Mouse (Mus musculus) neural tube, embryonic 14.5 days (tissue): ENCODE results near the gene Gm20388. TPM values are rescaled to one million over a fixed set of nuclear protein-coding genes. Genes with fewer than 3 reads are reported as not detected.

Experiments used
- ATAC-seq: fragments of 200-750 bp; cut with Nextera tagmentation; 2 replicates; pipeline ENCODE4 v1.8.0; 2017; ENCODE audit warnings: low read depth, mild to moderate bottlenecking, moderate TSS enrichment, moderate library complexity
- H3K27ac ChIP-seq: fragments of 300-500 bp; sonication (generic); 2 replicates; pipeline ENCODE4 v1.5.1; 2014; ENCODE audit warnings: low read depth, mild to moderate bottlenecking, control low read depth, low read length, moderate library complexity, mixed read lengths
- H3K27me3 ChIP-seq: fragments of 300-500 bp; sonication (generic); 2 replicates; pipeline ENCODE4 v1.6.1; 2014; ENCODE audit warnings: low read length; ENCODE audit not compliant: control insufficient read depth, insufficient read depth
- H3K36me3 ChIP-seq: fragments of 300-500 bp; sonication (generic); 2 replicates; pipeline ENCODE4 v1.6.1; 2014; ENCODE audit warnings: low read length, mixed read lengths; ENCODE audit not compliant: control insufficient read depth, insufficient read depth
- H3K4me1 ChIP-seq: fragments of 300-500 bp; sonication (generic); 2 replicates; pipeline ENCODE4 v1.6.1; 2014; ENCODE audit warnings: low read length; ENCODE audit not compliant: control insufficient read depth, insufficient read depth
- H3K4me2 ChIP-seq: fragments of 300-500 bp; sonication (generic); 2 replicates; pipeline ENCODE4 v1.6.1; 2014; ENCODE audit warnings: mild to moderate bottlenecking, low read depth, low read length, control low read depth
- H3K4me3 ChIP-seq: fragments of 300-500 bp; sonication (generic); 2 replicates; pipeline ENCODE4 v1.5.1; 2014; ENCODE audit warnings: low read depth, low read length, control low read depth, mixed read lengths
- H3K9ac ChIP-seq: fragments of 300-500 bp; sonication (generic); replicated peaks from 2 replicates; pipeline ENCODE4 v1.6.1; 2014; ENCODE audit warnings: low read depth, mild to moderate bottlenecking, control low read depth, low read length, mixed read lengths
- H3K9me3 ChIP-seq: fragments of 300-500 bp; sonication (generic); 2 replicates; pipeline ENCODE4 v1.6.1; 2016; ENCODE audit warnings: low read length; ENCODE audit not compliant: control insufficient read depth
- WGBS: fragments of 180-500 bp; shearing (Covaris S2); extraction: QIAGEN DNeasy Blood & Tissue Kit; methylation state at CpG from one replicate; pipeline ENCODE4 v1.1.7; 2014; 5-methylcytosine and 5-hydroxymethylcytosine counted together
- polyA plus RNA-seq: library from polyadenylated mRNA; unstranded; fragments of >200 nt; fragmentation: Nextera tagmentation; extraction: Ambion mirVana; gene quantifications from 2 replicates; pipeline ENCODE4 v1.2.1, GENCODE M21; 2014

The Gm20388 gene
- polyA plus RNA-seq, 1 experiment from 2014 or later: 10.3 TPM

DNA sequence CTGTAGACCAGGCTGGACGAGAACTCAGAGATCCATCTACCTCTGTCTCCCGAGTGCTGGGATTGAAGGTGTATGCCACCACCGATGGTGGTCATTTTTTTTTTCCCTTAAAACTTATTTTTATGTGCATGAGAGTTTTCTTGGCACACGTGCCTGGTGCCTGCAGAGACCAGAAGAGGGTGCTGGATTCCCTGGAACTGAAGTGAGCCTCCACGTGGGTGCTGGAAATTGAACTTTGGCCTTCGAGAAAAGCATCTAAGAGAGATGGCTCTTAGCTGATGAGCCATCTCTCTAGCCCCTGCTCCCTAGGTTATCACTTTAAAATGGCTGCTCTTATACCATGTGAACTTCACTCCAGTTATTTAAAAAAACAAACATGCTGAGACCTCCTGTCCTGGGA lies 163.9 kb downstream of the Gm20388 start:
- 81% methylated on average over 6 of the region's 6 CpGs for WGBS
- Histone ChIP-seq H3K4me3 (no peak overlapping the region), H3K36me3 (no peaks in the 10 kb centered on the region), H3K4me2 (no peak overlapping the region), H3K27ac (no peak overlapping the region), H3K4me1 (no peaks in the 10 kb centered on the region), H3K27me3 (no peaks in the 10 kb centered on the region), H3K9me3 (no peaks in the 10 kb centered on the region), H3K9ac (no peak overlapping the region)
- no peak for ATAC-seq

DNA sequence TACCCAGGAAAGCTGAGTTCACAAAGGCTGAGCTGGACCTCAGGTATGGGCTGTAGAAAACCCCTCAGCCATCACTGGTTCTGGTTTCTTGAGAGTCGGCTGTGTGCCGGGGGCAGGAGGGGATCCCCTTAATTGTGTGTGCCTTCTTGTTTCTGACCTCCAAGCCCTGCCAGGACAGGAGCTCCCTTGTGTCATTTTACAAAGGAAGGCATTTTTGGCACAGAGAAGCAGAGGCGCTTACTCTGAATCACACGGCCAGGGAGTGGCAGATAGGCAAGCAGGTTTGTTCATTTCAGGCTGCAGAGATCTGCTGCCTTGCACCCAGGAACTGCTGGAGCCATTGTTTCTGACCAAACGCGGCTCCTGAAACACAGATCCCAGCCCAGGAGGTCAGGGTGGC lies 164.7 kb downstream of the Gm20388 start:
- H3K9ac ChIP-seq: no peak overlapping the region
- H3K9me3 ChIP-seq: no peaks in the 10 kb centered on the region
- no peaks in the 10 kb centered on the region for H3K27me3 ChIP-seq
- no peaks in the 10 kb centered on the region for H3K36me3 ChIP-seq
- no peak overlapping the region for H3K4me2 ChIP-seq
- WGBS: 61% methylated on average over 6 of the region's 6 CpGs
- no peak overlapping the region for H3K4me3 ChIP-seq
- no peak overlapping the region for H3K27ac ChIP-seq
- no peaks in the 10 kb centered on the region for H3K4me1 ChIP-seq
- ATAC-seq: no peak

DNA sequence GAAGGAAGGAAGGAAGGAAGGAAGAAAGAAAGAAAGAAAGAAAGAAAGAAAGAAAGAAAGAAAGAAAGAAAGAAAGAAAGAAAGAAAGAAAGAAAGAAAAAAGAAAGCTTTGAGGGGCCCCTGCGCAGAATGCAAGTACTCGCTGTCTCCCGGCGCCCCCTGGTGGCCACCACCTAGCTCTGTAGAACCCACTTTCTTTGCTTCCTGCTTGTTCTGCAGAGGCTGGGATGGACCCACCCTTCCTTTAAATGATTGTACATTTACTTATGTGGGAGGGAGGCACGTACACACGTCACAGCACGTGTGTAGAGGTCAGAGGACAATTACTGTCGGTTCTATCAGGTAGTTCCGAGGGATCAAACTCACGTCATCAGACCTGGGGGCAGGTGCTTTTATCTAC lies 167.4 kb downstream of the Gm20388 start:
- no peak overlapping the region for H3K9ac ChIP-seq
- peaks cover 15% of the 10 kb centered on the region for H3K36me3 ChIP-seq
- H3K27me3 ChIP-seq: no peaks in the 10 kb centered on the region
- no peak for ATAC-seq
- no peaks in the 10 kb centered on the region for H3K4me1 ChIP-seq
- WGBS: 15% methylated on average over 10 of the region's 10 CpGs
- H3K4me2 ChIP-seq: no peak overlapping the region
- no peaks in the 10 kb centered on the region for H3K9me3 ChIP-seq
- H3K27ac ChIP-seq: no peak overlapping the region
- no peak overlapping the region for H3K4me3 ChIP-seq

DNA sequence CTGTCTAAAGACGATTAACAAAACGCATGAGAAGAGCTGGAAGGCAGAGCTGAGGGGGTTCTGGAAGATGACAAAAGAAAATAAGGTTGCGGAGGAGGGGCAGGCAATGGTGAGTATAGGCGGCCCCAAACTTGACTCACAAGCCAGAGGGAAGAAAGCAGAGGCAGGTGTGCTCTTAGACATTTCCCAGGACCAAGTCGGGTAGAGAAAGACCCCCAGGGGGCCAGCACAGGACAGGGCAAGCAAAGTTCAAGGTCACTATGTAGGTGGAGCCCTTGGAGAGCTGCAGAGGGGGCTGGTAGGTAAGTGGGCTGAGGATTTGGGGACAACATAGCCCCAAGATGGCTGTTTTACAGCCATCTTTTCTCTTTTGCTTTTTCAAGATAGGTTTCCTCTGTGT lies 168.7 kb downstream of the Gm20388 start:
- ATAC-seq: no peak
- H3K4me3 ChIP-seq: no peak overlapping the region
- WGBS: 60% methylated on average over 5 of the region's 5 CpGs

DNA sequence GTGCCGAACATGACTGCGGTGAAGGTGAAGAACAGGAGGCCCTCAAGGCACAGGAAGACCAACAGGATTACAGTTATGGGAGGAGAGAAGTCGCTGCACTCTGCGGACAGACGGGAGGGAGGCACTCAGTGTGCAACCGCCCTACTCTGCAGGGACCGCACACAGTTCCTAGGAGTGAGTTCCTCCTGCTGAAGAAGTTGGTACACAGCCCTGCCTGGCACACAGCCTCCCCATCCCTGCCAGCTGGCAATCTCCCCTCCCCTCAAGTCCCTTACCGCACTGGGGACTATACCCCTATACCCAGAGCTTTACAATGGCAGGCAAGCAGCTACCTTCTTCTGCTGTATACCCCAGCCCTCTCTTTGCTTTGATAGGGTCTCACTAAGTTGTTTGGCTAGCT lies 172.6 kb downstream of the Gm20388 start:
- no peaks in the 10 kb centered on the region for H3K27me3 ChIP-seq
- no peak overlapping the region for H3K4me3 ChIP-seq
- peaks cover 52% of the 10 kb centered on the region for H3K36me3 ChIP-seq
- 86% methylated on average over 8 of the region's 8 CpGs for WGBS
- no peak overlapping the region for H3K27ac ChIP-seq
- no peak for ATAC-seq
- no peaks in the 10 kb centered on the region for H3K9me3 ChIP-seq
- no peak overlapping the region for H3K4me2 ChIP-seq
- H3K4me1 ChIP-seq: no peaks in the 10 kb centered on the region
- no peak overlapping the region for H3K9ac ChIP-seq

More for the DNA sequence above, 168.7 kb downstream of the Gm20388 start:
- Histone ChIP-seq H3K27me3 (no peaks in the 10 kb centered on the region), H3K4me1 (no peaks in the 10 kb centered on the region), H3K9ac (no peak overlapping the region), H3K27ac (no peak overlapping the region), H3K4me2 (no peak overlapping the region), H3K9me3 (no peaks in the 10 kb centered on the region), H3K36me3 (peaks cover 17% of the 10 kb centered on the region)

DNA sequence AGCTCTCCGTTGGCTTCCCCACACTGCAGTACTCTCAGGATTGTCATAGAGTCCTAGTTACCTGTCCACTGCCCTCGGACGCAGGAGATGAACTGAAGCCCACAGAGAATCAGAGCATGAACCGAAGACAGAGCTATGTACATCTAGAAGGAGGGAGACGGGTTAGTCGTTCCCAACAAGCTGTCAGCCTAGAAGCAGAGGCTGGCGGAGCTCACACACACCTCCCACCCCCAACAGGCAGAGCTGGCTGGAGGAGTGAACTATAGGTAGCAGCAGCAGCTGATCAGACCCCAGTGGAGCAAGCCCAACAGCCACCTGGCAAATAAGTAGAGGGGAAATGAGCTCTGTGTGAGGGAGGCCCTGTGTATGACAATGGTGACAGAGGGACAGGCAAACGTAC lies 174.1 kb downstream of the Gm20388 start:
- Histone ChIP-seq H3K4me3 (no peak overlapping the region), H3K9me3 (no peaks in the 10 kb centered on the region), H3K36me3 (peaks cover 52% of the 10 kb centered on the region), H3K4me1 (no peaks in the 10 kb centered on the region), H3K9ac (no peak overlapping the region), H3K4me2 (no peak overlapping the region), H3K27ac (no peak overlapping the region), H3K27me3 (no peaks in the 10 kb centered on the region)
- no peak for ATAC-seq
- 94% methylated on average over 8 of the region's 8 CpGs for WGBS

DNA sequence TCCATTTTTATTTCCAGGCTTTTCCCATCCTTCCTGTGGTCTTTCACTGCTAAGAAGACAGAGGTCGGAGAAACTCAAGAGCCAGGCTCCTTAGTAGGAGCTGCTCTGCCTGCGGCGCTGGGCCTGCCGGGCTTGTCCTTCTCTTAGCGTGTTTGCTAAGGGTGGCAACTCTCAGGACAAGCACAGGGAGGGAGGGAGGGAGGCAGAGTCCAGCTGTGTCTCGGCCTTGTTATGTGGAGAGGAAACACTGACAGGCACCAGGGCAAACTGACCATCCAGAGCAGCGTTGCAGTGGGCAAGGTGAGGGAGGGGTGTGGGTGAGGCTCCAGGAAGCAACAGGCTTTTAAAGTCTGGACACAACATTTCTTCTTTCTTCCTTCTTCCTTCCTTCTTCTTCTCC lies 178.9 kb downstream of the Gm20388 start:
- Histone ChIP-seq H3K27me3 (no peaks in the 10 kb centered on the region), H3K27ac (no peak overlapping the region), H3K9ac (no peak overlapping the region), H3K36me3 (peaks cover 54% of the 10 kb centered on the region), H3K9me3 (no peaks in the 10 kb centered on the region), H3K4me1 (no peaks in the 10 kb centered on the region), H3K4me3 (no peak overlapping the region), H3K4me2 (no peak overlapping the region)
- 81% methylated on average over 7 of the region's 7 CpGs for WGBS
- ATAC-seq: no peak

DNA sequence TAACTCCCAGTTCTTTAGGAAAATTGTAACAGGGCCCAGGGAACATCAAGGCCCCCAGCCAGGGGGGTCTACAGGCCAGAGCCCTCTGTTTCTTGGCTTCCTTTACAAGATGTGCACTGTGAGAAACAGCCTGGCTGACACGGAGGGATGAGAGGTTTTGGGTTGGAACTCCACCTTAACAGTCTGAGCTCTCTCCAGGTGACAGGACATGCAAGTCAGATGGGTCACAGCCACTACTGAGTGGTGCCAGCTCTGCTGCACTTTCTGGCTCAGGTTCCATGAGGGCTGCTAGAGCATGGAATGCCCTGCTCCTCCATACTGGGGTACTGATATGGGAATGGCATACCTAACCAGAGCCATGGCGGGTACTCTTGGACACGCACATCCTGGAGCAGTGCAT lies 180.4 kb downstream of the Gm20388 start:
- no peaks in the 10 kb centered on the region for H3K27me3 ChIP-seq
- H3K9ac ChIP-seq: no peak overlapping the region
- 92% methylated on average over 3 of the region's 3 CpGs for WGBS
- no peak overlapping the region for H3K4me2 ChIP-seq
- ATAC-seq: no peak
- H3K4me1 ChIP-seq: no peaks in the 10 kb centered on the region
- H3K9me3 ChIP-seq: no peaks in the 10 kb centered on the region
- H3K4me3 ChIP-seq: no peak overlapping the region
- no peak overlapping the region for H3K27ac ChIP-seq
- peaks cover 40% of the 10 kb centered on the region for H3K36me3 ChIP-seq

DNA sequence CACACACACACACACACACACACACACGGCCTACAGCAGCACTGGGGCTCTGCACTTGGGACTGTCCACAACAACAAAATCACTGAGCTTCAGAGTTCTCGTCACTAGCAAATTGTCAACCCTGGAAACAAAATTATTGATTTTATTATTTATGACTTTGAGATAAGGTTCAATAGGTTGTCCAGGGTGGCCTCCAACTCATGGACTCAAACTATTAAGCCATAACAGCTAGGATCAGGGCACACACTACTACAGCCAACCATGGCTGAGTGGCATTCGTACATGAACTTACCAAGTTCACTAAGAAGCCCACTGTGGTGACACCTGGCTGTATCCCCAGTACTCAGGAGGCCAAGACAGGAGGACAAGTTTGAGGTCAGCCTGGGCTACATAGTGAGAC lies 182.5 kb downstream of the Gm20388 start:
- no peaks in the 10 kb centered on the region for H3K4me1 ChIP-seq
- WGBS: 96% methylated on average over 3 of the region's 3 CpGs
- H3K4me2 ChIP-seq: no peak overlapping the region

DNA sequence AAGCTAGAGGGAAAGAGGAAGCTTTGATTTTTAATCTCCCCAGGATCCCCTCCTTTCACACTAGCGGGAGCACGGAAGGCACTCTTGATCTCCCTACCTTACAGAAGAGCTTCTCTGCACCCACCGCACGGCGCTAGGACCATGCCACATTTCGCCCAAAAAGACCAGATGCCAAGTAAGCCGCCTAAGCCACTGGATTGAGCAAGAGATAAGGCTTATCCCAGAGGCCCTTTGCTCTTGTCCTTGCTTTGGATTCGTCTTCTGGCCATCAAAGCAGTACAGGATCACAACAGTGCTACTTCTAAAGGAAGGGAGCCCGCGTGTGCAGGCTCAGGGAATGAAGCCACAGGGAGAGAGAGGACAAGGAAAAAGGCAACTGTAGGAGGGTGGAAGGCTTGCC lies 184.2 kb downstream of the Gm20388 start:
- no peak overlapping the region for H3K4me3 ChIP-seq
- no peak overlapping the region for H3K27ac ChIP-seq
- no peaks in the 10 kb centered on the region for H3K27me3 ChIP-seq
- H3K36me3 ChIP-seq: peaks cover 21% of the 10 kb centered on the region
- WGBS: 92% methylated on average over 10 of the region's 10 CpGs
- no peak for ATAC-seq
- no peak overlapping the region; the same call in 1 of the 2 replicates for H3K9ac ChIP-seq
- no peak overlapping the region for H3K4me2 ChIP-seq
- peaks cover under 1% of the 10 kb centered on the region; the same call in 1 of the 2 replicates for H3K4me1 ChIP-seq
- H3K9me3 ChIP-seq: no peaks in the 10 kb centered on the region

More for the DNA sequence above, 182.5 kb downstream of the Gm20388 start:
- Histone ChIP-seq H3K36me3 (peaks cover 21% of the 10 kb centered on the region), H3K9me3 (no peaks in the 10 kb centered on the region), H3K9ac (no peak overlapping the region), H3K27me3 (no peaks in the 10 kb centered on the region), H3K4me3 (no peak overlapping the region), H3K27ac (no peak overlapping the region)
- ATAC-seq: no peak
